Mouse (Mus musculus): ENCODE measurements around the gene Cdkl5. TPM values are rescaled to one million over a fixed set of nuclear protein-coding genes. Genes with fewer than 3 reads are reported as not detected.

The Cdkl5 gene
- total RNA-seq (2021): 100 to 1,000 TPM; 148 to 159 TPM
- long read RNA-seq, experiment 1, partial matches to known transcripts: 0 of 13 reads
- long read RNA-seq, experiment 1, other reads (novel, unspliced or antisense): 13 of 13 reads
- long read RNA-seq, experiment 2, partial matches to known transcripts: 0 of 4 reads
- long read RNA-seq, experiment 2, other reads (novel, unspliced or antisense): 4 of 4 reads

DNA sequence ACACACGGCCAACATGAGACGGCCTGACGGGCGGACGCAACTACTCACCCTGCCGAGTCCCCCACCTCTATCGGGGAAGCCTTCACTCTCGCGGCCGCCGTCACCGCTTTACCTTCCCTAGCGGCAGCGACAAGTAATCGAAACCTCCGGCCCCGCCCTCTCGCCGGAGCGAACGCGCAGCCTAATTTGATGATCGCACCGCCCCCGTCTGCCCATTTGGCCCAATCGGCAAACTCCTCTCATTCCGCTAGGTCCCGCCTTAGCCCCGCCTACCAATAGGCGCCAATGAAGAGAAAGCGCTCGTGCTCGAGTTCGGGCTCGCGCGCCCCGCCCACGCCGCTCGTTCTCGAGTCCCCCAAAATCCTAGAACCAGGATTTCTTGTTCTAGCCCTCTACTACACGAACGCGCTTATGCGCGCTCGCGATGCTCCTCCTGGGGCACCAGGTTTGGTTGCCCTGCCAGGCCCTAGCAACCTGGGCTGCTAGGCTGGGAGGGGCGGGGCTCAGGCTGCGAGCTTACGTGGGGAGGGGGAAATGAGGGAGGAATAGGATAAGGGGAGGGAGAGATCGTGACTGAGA, at the start of gene Cdkl5:
Gene Cdkl5, minus strand, starts transcription at position 162 of the 579 bp plus-strand sequence.
- TF ChIP-seq CTCF (IDR thresholded peaks at IDR 0.05): peak; percentile 48
- DNase-seq (ENCODE audit: extremely low spot score in 1 of 2, low spot score in 2 of 2): peak; percentile 92 to 94
- Histone ChIP-seq H3K27ac (peak within 1 kb of the TSS; percentile 83), H3K4me3 (peak within 1 kb of the TSS; percentile 67)
- intact Hi-C loops (cut with DNase I): loop anchor here (10.0 kb wide), 3 partner anchors 230 to 490 kb away; partner anchors contain the start of genes Phka2 and Rs1

DNA sequence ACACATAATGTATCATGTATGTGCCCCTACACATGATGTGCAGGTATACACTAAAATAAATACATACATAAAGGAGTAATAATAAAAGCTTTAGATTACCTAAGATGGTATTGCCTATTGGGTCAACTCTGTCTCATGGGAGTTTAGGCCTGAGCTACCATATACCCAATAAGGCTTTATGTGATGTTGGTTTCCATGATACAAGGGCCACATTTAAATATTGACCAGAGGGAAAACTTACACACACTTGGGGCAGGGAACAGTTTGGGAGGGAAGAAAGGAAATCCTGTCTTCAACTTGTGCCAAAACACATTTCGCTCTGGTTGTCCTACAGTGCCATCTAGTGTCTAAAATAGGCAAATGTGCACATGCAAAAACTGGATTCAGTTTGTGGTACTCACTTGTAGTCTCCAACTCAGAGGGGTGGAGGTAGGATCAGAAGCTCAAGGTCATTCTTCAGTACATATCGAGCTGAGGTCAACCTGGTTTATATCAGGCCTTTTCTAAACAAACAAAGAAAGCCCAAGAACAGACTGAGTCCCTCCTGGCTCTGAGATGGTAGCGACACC, 38.8 kb upstream of the Cdkl5 start:
- H3K4me3 ChIP-seq: no peak overlapping the region
- H3K27ac ChIP-seq: no peak overlapping the region
- intact Hi-C loops (cut with DNase I): loop anchor here (1.0 to 10.0 kb wide), 4 partner anchors 531 to 1059 kb away; partner anchors contain the start of gene Phka2
- peak; percentile 78 for TF ChIP-seq CTCF (IDR thresholded peaks at IDR 0.05)
- DNase-seq (ENCODE audit: extremely low spot score in 1 of 2, low spot score in 2 of 2): peak; percentile 9 to 26

DNA sequence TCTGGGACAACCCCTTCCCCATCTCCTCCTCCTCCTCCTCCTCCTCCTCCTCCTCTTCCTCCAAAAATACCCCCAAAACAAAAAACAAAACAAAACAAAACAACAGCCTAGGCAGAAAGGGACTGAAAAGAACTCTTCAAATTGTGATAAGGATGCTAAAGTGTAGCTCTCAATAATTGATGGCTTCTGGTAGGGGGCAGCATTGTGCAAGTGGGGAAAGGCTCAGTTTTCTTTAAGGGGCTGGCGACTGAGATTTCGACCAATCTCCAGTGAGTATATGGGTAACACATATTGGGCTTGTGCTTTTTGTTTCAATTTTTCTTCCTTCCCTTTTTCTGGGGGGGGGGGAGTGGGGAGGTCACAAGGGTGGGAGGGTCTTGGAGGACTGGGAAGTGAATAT, 37.9 kb upstream of the Cdkl5 start:
- Histone ChIP-seq H3K4me3 (no peak overlapping the region), H3K27ac (no peak overlapping the region)
- no peak for DNase-seq (ENCODE audit: extremely low spot score in 1 of 2, low spot score in 2 of 2)
- intact Hi-C loops (cut with DNase I): loop anchor here (5.0 to 10.0 kb wide), 2 partner anchors 530 to 1058 kb away; partner anchors contain the start of gene Phka2
- TF ChIP-seq CTCF (IDR thresholded peaks at IDR 0.05): no peak; the same call in 1 of the 2 replicates

DNA sequence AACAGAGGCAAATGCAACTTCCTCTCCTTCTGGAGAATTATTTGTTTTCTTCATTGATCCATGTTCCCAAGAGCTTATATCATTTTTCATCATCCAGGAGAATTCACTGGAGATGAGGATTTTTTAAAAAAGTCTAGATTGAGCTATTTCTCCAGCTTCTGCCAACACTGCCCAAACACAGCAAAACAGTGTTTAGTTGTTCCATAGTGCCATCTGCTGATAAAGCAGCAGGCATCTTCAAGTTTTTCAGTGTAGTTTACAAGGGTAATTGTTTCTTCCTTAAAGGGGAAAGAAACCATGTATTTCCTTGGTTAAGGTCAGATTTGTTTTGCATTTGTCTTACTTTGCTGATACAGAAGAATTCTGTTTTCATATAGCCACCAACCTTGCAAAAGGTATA, 35.7 kb upstream of the Cdkl5 start:
- Histone ChIP-seq H3K27ac (no peak overlapping the region), H3K4me3 (no peak overlapping the region)
- DNase-seq (ENCODE audit: extremely low spot score in 1 of 2, low spot score in 2 of 2): no peak
- TF ChIP-seq CTCF (IDR thresholded peaks at IDR 0.05): peak; percentile 53
- intact Hi-C loops (cut with DNase I): loop anchor here (2.0 to 10.0 kb wide), 3 partner anchors 447 to 1055 kb away; partner anchors contain the start of gene Phka2

DNA sequence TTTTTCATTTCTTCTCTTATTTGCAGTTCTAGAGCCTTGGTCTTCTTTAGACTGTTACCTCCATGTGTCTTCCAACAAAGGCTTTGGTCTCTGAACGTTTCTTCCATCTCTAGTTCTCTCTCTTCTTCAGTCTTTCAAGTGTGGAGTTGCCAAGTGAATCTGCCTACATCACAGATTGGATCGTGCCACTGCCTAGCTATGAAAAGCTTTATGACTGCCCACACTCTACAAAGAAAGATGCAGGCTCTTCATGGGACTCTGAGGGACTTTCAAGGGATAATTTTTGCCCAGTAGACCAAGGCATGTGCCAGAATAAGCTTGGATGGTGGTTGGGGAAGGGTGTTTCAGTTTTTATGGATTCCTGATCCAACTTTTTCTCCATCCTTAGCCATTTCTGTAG, 30.0 kb upstream of the Cdkl5 start:
- no peak for DNase-seq (ENCODE audit: extremely low spot score in 1 of 2, low spot score in 2 of 2)
- Histone ChIP-seq H3K4me3 (no peak overlapping the region), H3K27ac (no peak overlapping the region)
- TF ChIP-seq CTCF (IDR thresholded peaks at IDR 0.05): no peak
- intact Hi-C loops (cut with DNase I): loop anchor here (2.0 kb wide), 1 partner anchor 438 kb away; no protein-coding TSS in a partner anchor

DNA sequence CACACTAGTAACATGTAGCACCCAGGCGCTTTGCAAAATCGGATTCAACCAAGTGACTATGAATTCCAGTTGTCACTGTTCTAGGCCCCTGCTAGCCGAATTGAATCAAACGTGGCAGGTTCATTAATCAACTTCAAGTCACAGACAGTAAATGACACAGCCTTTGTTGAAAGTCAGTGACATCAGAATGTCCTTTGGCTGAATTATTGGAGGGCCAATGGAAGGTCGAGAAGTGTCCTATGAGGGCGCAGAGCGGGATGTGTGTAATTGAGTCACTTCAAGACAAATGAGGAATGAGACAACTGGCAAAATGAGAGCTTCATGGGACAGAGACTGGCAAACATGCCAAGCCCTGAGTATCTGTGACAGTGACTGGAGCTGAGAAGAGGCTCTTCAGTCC, 27.0 kb upstream of the Cdkl5 start:
- Histone ChIP-seq H3K27ac (no peak overlapping the region), H3K4me3 (no peak overlapping the region)
- intact Hi-C loops (cut with DNase I): no loop called here
- DNase-seq (ENCODE audit: extremely low spot score in 1 of 2, low spot score in 2 of 2): no peak
- no peak for TF ChIP-seq CTCF (IDR thresholded peaks at IDR 0.05)

DNA sequence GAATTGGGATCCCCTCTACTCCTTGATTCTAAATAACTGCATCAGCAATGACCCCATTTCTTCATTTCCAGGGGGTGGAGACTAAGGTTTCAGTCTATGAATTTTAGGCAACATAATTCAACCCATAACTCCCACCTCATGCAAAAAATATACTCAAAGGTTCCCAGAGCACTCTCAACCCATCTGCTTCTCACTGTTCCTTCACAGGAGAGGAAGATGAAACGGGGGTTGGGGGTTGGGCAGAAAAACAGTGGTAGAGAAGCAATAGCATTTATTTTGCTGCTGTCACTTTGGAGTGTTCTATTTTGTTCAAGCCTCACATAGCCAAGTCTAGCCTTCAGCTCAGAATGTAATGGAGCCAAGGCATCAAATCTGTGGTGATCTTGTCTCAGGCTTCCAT, 23.7 kb upstream of the Cdkl5 start:
- Histone ChIP-seq H3K4me3 (no peak overlapping the region), H3K27ac (no peak overlapping the region; the same call in 1 of the 2 replicates)
- intact Hi-C loops (cut with DNase I): no loop called here
- DNase-seq (ENCODE audit: extremely low spot score in 1 of 2, low spot score in 2 of 2): no peak
- no peak for TF ChIP-seq CTCF (IDR thresholded peaks at IDR 0.05)

DNA sequence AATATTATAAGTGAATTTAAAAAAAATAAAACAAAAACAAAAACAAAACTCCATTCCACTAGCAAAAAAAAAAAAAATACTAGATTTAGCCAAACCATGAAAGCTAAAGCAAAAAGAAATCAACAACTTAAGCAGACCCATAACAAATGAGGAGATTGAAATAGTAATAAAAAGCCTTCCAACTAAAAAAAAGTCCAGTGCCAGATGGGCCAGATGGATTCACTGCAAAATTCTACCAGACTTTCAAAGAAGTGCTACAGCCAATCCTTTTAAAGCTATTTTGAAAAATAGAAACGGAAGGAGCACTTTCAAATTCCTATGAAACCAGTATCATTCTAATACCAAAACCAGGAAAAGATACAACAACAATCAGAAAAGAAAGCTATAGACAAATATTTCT, 11.8 kb upstream of the Cdkl5 start:
- intact Hi-C loops (cut with DNase I): no loop called here
- Histone ChIP-seq H3K4me3 (no peak overlapping the region), H3K27ac (no peak overlapping the region)
- TF ChIP-seq CTCF (IDR thresholded peaks at IDR 0.05): no peak
- no peak for DNase-seq (ENCODE audit: extremely low spot score in 1 of 2, low spot score in 2 of 2)

DNA sequence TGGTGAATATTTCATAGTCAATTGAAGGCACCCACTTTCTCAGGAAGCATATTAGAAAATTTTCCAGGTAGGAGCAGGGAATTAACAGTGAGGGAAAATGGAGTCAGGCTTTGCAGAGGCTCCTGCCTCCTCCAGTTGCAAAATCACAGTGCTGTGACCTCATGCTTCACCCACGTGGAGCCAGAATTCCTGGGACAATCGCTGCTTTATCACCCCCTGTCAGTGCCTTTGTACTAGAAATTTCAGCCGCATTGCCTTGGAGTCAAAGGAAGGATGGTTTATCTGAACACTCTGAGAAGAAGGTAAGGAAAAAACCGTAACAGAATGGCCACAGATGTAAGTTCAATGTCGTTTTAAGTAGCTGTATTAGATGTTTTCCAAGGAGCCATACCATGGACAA, 1.5 kb upstream of the Cdkl5 start:
- intact Hi-C loops (cut with DNase I): loop anchor here (10.0 kb wide), 3 partner anchors 231 to 491 kb away; partner anchors contain the start of genes Phka2 and Rs1
- H3K4me3 ChIP-seq: no peak overlapping the region; the same call in 1 of the 2 replicates
- peak in 1 of 2 experiments; percentile 11 for DNase-seq (ENCODE audit: extremely low spot score in 1 of 2, low spot score in 2 of 2)
- TF ChIP-seq CTCF (IDR thresholded peaks at IDR 0.05): no peak
- peak overlapping the region; percentile 82; the same call in 1 of the 2 replicates for H3K27ac ChIP-seq

DNA sequence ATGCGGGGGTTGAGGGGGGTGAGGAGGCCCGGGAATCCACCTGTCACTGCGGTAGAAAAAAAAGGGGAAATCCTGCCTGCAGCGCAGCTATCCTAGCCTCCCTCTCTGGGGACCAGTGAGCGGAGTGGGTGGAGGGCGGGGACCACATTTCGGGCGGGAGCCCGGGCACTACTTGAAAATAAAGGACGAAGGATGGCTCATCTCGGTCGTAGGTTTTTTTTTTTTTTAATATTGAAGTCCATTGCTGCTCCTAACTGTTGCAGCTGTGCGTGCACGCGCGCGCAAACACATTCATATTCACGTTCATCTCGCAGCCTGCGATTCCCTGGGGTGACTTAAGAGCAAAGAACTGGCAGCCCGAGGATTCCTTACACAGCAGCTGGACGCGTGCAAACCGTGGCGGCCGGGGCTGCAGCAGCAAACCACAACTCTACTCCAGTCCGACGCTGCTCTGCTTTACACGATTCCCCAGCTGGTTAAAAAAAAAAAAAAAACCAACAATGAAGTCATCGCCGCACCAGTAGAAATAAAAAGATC, 695 bp upstream of the Cdkl5 start:
- no peak for TF ChIP-seq CTCF (IDR thresholded peaks at IDR 0.05)
- intact Hi-C loops (cut with DNase I): loop anchor here (10.0 kb wide), 3 partner anchors 230 to 490 kb away; partner anchors contain the start of genes Phka2 and Rs1
- no peak for DNase-seq (ENCODE audit: extremely low spot score in 1 of 2, low spot score in 2 of 2)
- H3K4me3 ChIP-seq: peak overlapping the region; percentile 67
- peak overlapping the region; percentile 82 for H3K27ac ChIP-seq

DNA sequence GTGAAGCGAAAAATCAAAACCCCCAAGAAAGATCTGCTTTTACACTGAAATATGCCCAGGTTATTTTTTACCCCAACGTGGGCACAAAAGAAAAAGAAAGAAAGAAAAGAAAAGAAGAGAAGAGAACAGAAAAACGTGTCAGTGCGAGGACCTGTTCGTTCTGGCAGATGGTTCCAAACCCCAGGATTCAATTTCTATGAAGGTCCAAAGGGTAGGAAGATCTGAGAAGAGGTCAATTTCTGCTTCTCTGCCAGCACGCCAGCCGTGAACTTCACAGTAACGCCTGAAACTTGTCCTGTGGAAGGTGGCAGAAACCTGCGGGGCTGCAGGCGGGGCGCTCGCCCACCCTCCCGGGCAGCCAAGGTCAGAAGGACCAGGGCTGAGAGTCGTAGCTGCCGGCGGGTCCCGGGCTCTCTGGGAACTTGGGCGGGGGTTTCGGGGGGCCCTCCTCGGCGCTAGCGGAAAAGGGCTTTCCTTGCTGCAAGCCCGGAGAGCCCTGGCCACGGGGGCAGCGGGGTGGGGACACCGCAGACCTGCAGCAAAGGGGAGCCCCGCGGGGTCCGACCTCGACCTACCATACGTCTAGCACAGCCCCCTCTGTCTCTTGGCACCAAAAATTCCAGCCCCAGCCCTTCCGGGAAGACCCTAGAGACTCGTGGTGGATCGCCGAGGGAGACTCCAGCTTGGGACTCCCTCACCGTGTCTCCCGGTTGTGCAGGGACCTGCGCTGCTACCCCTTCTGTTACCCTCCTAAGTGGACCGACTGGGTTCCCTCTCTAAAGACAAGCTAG, 560 bp downstream of the Cdkl5 start:
- intact Hi-C loops (cut with DNase I): loop anchor here (10.0 kb wide), 3 partner anchors 229 to 489 kb away; partner anchors contain the start of genes Phka2 and Rs1
- DNase-seq (ENCODE audit: extremely low spot score in 1 of 2, low spot score in 2 of 2): peak; percentile 17 to 23
- TF ChIP-seq CTCF (IDR thresholded peaks at IDR 0.05): no peak
- H3K4me3 ChIP-seq: peak overlapping the region; percentile 67
- H3K27ac ChIP-seq: peak overlapping the region; percentile 83
